Mouse (Mus musculus) neural tube, embryonic 13.5 days (tissue): Measurements from ENCODE around the gene Olfr630. TPM values are rescaled to one million over a fixed set of nuclear protein-coding genes. Genes with fewer than 3 reads are reported as not detected.
"Not testable (repeated sequence)": the region's sequence is repeated elsewhere in the genome, so short reads cannot be mapped to it uniquely, and the experiment has no call there.

Source experiments
- ATAC-seq: fragments of 200-750 bp; cut with Nextera tagmentation; 2 replicates; pipeline ENCODE4 v1.8.0; 2017; ENCODE audit warnings: low read depth, mild to moderate bottlenecking, moderate TSS enrichment, moderate library complexity
- H3K27ac ChIP-seq: fragments of 300-500 bp; sonication (generic); replicated peaks from 2 replicates; pipeline ENCODE4 v1.5.1; 2015; ENCODE audit warnings: moderate library complexity, mild to moderate bottlenecking, inconsistent platforms
- H3K27me3 ChIP-seq: fragments of 300-500 bp; sonication (generic); 2 replicates; pipeline ENCODE4 v1.6.1; 2015; ENCODE audit warnings: mild to moderate bottlenecking, inconsistent platforms
- H3K36me3 ChIP-seq: fragments of 300-500 bp; sonication (generic); 2 replicates; pipeline ENCODE4 v1.6.1; 2015; ENCODE audit warnings: mild to moderate bottlenecking, inconsistent platforms
- H3K4me1 ChIP-seq: fragments of 300-500 bp; sonication (generic); replicated peaks from 2 replicates; pipeline ENCODE4 v1.6.1; 2015; ENCODE audit warnings: inconsistent platforms
- H3K4me2 ChIP-seq: fragments of 300-500 bp; sonication (generic); 2 replicates; pipeline ENCODE4 v1.6.1; 2015; ENCODE audit warnings: inconsistent platforms, mild to moderate bottlenecking, moderate library complexity
- H3K4me3 ChIP-seq: fragments of 300-500 bp; sonication (generic); 2 replicates; pipeline ENCODE4 v1.5.1; 2015; ENCODE audit warnings: mild to moderate bottlenecking, inconsistent platforms
- H3K9ac ChIP-seq: fragments of 300-500 bp; sonication (generic); 2 replicates; pipeline ENCODE4 v1.6.1; 2015; ENCODE audit warnings: moderate library complexity, mild to moderate bottlenecking, inconsistent platforms
- H3K9me3 ChIP-seq: fragments of 300-500 bp; sonication (generic); 2 replicates; pipeline ENCODE4 v1.6.1; 2016; ENCODE audit warnings: inconsistent platforms
- WGBS: fragments of 180-500 bp; shearing (Covaris S2); methylation state at CpG from one replicate; pipeline ENCODE4 v1.1.7; 2015; 5-methylcytosine and 5-hydroxymethylcytosine counted together
- polyA plus RNA-seq: library from polyadenylated mRNA; unstranded; fragments of >200 nt; fragmentation: Nextera tagmentation; extraction: Ambion mirVana; gene quantifications from 2 replicates; pipeline ENCODE4 v1.2.1, GENCODE M21; 2015

The Olfr630 gene
- not detected in 2 replicates for polyA plus RNA-seq

- Histone ChIP-seq H3K4me1 (no peaks in the 10 kb centered on the region), H3K9ac (no peak within 1 kb of the TSS), H3K27me3 (no peaks in the 10 kb centered on the region), H3K36me3 (no peaks in the 10 kb centered on the region), H3K4me2 (no peak within 1 kb of the TSS), H3K9me3 (no peaks in the 10 kb centered on the region), H3K27ac (no peak within 1 kb of the TSS), H3K4me3 (no peak within 1 kb of the TSS)
- 49% methylated on average over 2 of the region's 2 CpGs for WGBS
- ATAC-seq = no peak
Measured at GRCm38 (mm10) chr7:103757233-103757632, at the start of gene Olfr630. Gene Olfr630, minus strand, starts transcription at chr7:103757333.

- H3K36me3 ChIP-seq = no peaks in the 10 kb centered on the region
- no peaks in the 10 kb centered on the region for H3K4me1 ChIP-seq
- H3K9me3 ChIP-seq = no peaks in the 10 kb centered on the region
- no peak overlapping the region for H3K27ac ChIP-seq
- H3K4me2 ChIP-seq = no peak overlapping the region
- 72% methylated on average over 1 of the region's 1 CpGs for WGBS
- H3K9ac ChIP-seq = no peak overlapping the region
- no peaks in the 10 kb centered on the region for H3K27me3 ChIP-seq
- no peak overlapping the region for H3K4me3 ChIP-seq
- ATAC-seq = no peak
Measured at GRCm38 (mm10) chr7:103806856-103807255, 49.7 kb upstream of the Olfr630 start.

- H3K4me1 ChIP-seq = no peaks in the 10 kb centered on the region
- H3K4me2 ChIP-seq = no peak overlapping the region
- H3K4me3 ChIP-seq = no peak overlapping the region
- no peak overlapping the region for H3K27ac ChIP-seq
- H3K36me3 ChIP-seq = no peaks in the 10 kb centered on the region
- H3K9me3 ChIP-seq = no peaks in the 10 kb centered on the region
- H3K9ac ChIP-seq = no peak overlapping the region
- no peaks in the 10 kb centered on the region for H3K27me3 ChIP-seq
- ATAC-seq = no peak
- WGBS = 28% methylated on average over 4 of the region's 4 CpGs
Measured at GRCm38 (mm10) chr7:103792669-103793388, 35.7 kb upstream of the Olfr630 start.

GRCm38 (mm10) chr7:103791721-103792120, 34.6 kb upstream of the Olfr630 start, which contains the start of gene Olfr67:
Gene Olfr67, minus strand, starts transcription at chr7:103791821.
- Histone ChIP-seq H3K9me3 (no peaks in the 10 kb centered on the region), H3K4me1 (no peaks in the 10 kb centered on the region), H3K36me3 (no peaks in the 10 kb centered on the region), H3K27ac (no peak within 1 kb of the TSS), H3K9ac (no peak within 1 kb of the TSS), H3K4me2 (no peak within 1 kb of the TSS), H3K4me3 (no peak within 1 kb of the TSS), H3K27me3 (no peaks in the 10 kb centered on the region)
- ATAC-seq = no peak
- WGBS = 90% methylated on average over 3 of the region's 3 CpGs

- Histone ChIP-seq H3K27me3 (no peaks in the 10 kb centered on the region), H3K36me3 (no peaks in the 10 kb centered on the region), H3K4me3 (no peak within 1 kb of the TSS), H3K9ac (no peak within 1 kb of the TSS), H3K4me2 (no peak within 1 kb of the TSS), H3K9me3 (no peaks in the 10 kb centered on the region), H3K27ac (no peak within 1 kb of the TSS), H3K4me1 (no peaks in the 10 kb centered on the region)
- ATAC-seq = no peak
- 76% methylated on average over 3 of the region's 3 CpGs for WGBS
Measured at GRCm38 (mm10) chr7:103779598-103779997, 22.5 kb upstream of the Olfr630 start, which contains the start of gene Olfr68. Gene Olfr68, minus strand, starts transcription at chr7:103779698.

GRCm38 (mm10) chr7:103777652-103778051, 20.5 kb upstream of the Olfr630 start:
- not testable (repeated sequence) for ATAC-seq, H3K27ac ChIP-seq, H3K4me1 ChIP-seq, H3K4me3 ChIP-seq, H3K36me3 ChIP-seq, H3K9ac ChIP-seq, H3K27me3 ChIP-seq, H3K4me2 ChIP-seq, H3K9me3 ChIP-seq
- 85% methylated on average over 4 of the region's 4 CpGs for WGBS

- no peak for ATAC-seq
- no peaks in the 10 kb centered on the region for H3K4me1 ChIP-seq
- no peaks in the 10 kb centered on the region for H3K9me3 ChIP-seq
- no peak within 1 kb of the TSS for H3K4me3 ChIP-seq
- no peaks in the 10 kb centered on the region for H3K27me3 ChIP-seq
- no peaks in the 10 kb centered on the region for H3K36me3 ChIP-seq
- H3K4me2 ChIP-seq = no peak within 1 kb of the TSS
- H3K27ac ChIP-seq = no peak within 1 kb of the TSS
- 85% methylated on average over 2 of the region's 2 CpGs for WGBS
- no peak within 1 kb of the TSS for H3K9ac ChIP-seq
Measured at GRCm38 (mm10) chr7:103771494-103771893, 14.4 kb upstream of the Olfr630 start, which contains the start of gene Olfr69. Gene Olfr69, minus strand, starts transcription at chr7:103771594.

- not testable (repeated sequence) for ATAC-seq, H3K27me3 ChIP-seq, H3K9me3 ChIP-seq, H3K4me1 ChIP-seq, H3K27ac ChIP-seq, H3K9ac ChIP-seq, H3K4me3 ChIP-seq, H3K4me2 ChIP-seq, H3K36me3 ChIP-seq
- 94% methylated on average over 6 of the region's 6 CpGs for WGBS
Measured at GRCm38 (mm10) chr7:103767687-103768086, 10.6 kb upstream of the Olfr630 start.

GRCm38 (mm10) chr7:103762212-103762611, 5.1 kb upstream of the Olfr630 start:
- 92% methylated on average over 6 of the region's 6 CpGs for WGBS
- not testable (repeated sequence) for H3K27me3 ChIP-seq, ATAC-seq, H3K4me3 ChIP-seq, H3K9ac ChIP-seq, H3K9me3 ChIP-seq, H3K4me1 ChIP-seq, H3K4me2 ChIP-seq, H3K27ac ChIP-seq, H3K36me3 ChIP-seq

GRCm38 (mm10) chr7:103744843-103745242, 12.3 kb downstream of the Olfr630 start, which contains the start of gene Olfr629:
Gene Olfr629, minus strand, starts transcription at chr7:103744943.
- 81% methylated on average over 2 of the region's 2 CpGs for WGBS
- no peak within 1 kb of the TSS for H3K27ac ChIP-seq
- 0 out of 2 replicates have a peak, but pooled peaks cover 10% of the 10 kb centered on the region for H3K9me3 ChIP-seq
- no peaks in the 10 kb centered on the region for H3K4me1 ChIP-seq
- H3K27me3 ChIP-seq = no peaks in the 10 kb centered on the region
- H3K4me2 ChIP-seq = no peak within 1 kb of the TSS
- H3K4me3 ChIP-seq = no peak within 1 kb of the TSS
- ATAC-seq = no peak
- H3K36me3 ChIP-seq = no peaks in the 10 kb centered on the region
- no peak within 1 kb of the TSS for H3K9ac ChIP-seq

GRCm38 (mm10) chr7:103730074-103730473, 27.1 kb downstream of the Olfr630 start, which contains the start of gene Olfr628:
Gene Olfr628, plus strand, starts transcription at chr7:103730374.
- Histone ChIP-seq H3K27ac (no peak within 1 kb of the TSS), H3K9ac (no peak within 1 kb of the TSS), H3K9me3 (no peaks in the 10 kb centered on the region), H3K36me3 (no peaks in the 10 kb centered on the region), H3K4me3 (no peak within 1 kb of the TSS), H3K27me3 (no peaks in the 10 kb centered on the region), H3K4me2 (no peak within 1 kb of the TSS), H3K4me1 (no peaks in the 10 kb centered on the region)
- no peak for ATAC-seq
- WGBS = 86% methylated on average over 1 of the region's 1 CpGs

- WGBS = 95% methylated on average over 1 of the region's 1 CpGs
- not testable (repeated sequence) for H3K9ac ChIP-seq, H3K4me1 ChIP-seq, H3K27ac ChIP-seq, H3K4me2 ChIP-seq, H3K4me3 ChIP-seq, ATAC-seq, H3K36me3 ChIP-seq, H3K9me3 ChIP-seq, H3K27me3 ChIP-seq
Measured at GRCm38 (mm10) chr7:103716398-103716797, 40.7 kb downstream of the Olfr630 start.

GRCm38 (mm10) chr7:103714371-103714770, 42.8 kb downstream of the Olfr630 start, which contains the start of gene Olfr243:
Gene Olfr243, plus strand, starts transcription at chr7:103714671.
- ATAC-seq = no peak
- Histone ChIP-seq H3K36me3 (no peaks in the 10 kb centered on the region), H3K4me1 (no peaks in the 10 kb centered on the region), H3K9me3 (no peaks in the 10 kb centered on the region), H3K4me2 (no peak within 1 kb of the TSS), H3K27ac (no peak within 1 kb of the TSS), H3K27me3 (no peaks in the 10 kb centered on the region), H3K9ac (no peak within 1 kb of the TSS), H3K4me3 (no peak within 1 kb of the TSS)
